In genomic region chr13:18743575-18744265, GRCm38 (mm10) we compare ENCODE assay signal across 9 mouse cellular contexts. TPM values are rescaled to one million over a fixed set of nuclear protein-coding genes. Genes with fewer than 3 reads are reported as not detected.
DNase-seq lines count a peak whose midpoint lies in the region; ATAC-seq lines count a peak whose summit lies in the region.
"Had no signal": no experiment of that assay in that cellular context is flagged by ENCODE, and none has a peak within 500 bp of the region (broad histone marks: within the 10 kb centered on the region; RNA-seq: fewer than 3 reads in every experiment).

No protein-coding gene starts in this region.

- peaks cover 7% of the 10 kb centered on the region; the same call in 1 of the 2 replicates for H3K4me1 ChIP-seq in midbrain, embryonic 14.5 days (ENCODE audit: control insufficient read depth, insufficient read depth, low read length)
- H3K4me1 ChIP-seq in kidney, embryonic 14.5 days (ENCODE audit: control insufficient read depth, insufficient read depth, low read length), result no peaks in the 10 kb centered on the region

- 40% methylated on average over 16 of the region's 16 CpGs for WGBS in midbrain, embryonic 14.5 days
- WGBS in kidney, embryonic 14.5 days, result 85% methylated on average over 16 of the region's 16 CpGs

- no peaks in the 10 kb centered on the region for H3K9me3 ChIP-seq in midbrain, embryonic 14.5 days (ENCODE audit: control insufficient read depth, low read length)
- no peaks in the 10 kb centered on the region for H3K9me3 ChIP-seq in kidney, embryonic 14.5 days (ENCODE audit: control insufficient read depth, low read length)

- no peaks in the 10 kb centered on the region for H3K27me3 ChIP-seq in midbrain, embryonic 14.5 days (ENCODE audit: control insufficient read depth, insufficient read depth, low read length)
- H3K27me3 ChIP-seq in kidney, embryonic 14.5 days (ENCODE audit: control insufficient read depth, insufficient read depth, low read length), result no peaks in the 10 kb centered on the region

- H3K4me2 ChIP-seq in midbrain, embryonic 14.5 days (ENCODE audit: low read length), result peak overlapping the region; percentile 41
- H3K4me2 ChIP-seq in kidney, embryonic 14.5 days (replicated peaks; ENCODE audit: low read depth, low read length), result no peak overlapping the region

- peaks cover 13% of the 10 kb centered on the region for H3K36me3 ChIP-seq in midbrain, embryonic 14.5 days (ENCODE audit: control insufficient read depth, insufficient read depth, low read length)
- peaks cover 16% of the 10 kb centered on the region; the same call in 1 of the 2 replicates for H3K36me3 ChIP-seq in kidney, embryonic 14.5 days (ENCODE audit: control insufficient read depth, insufficient read depth, low read length)

- H3K27ac ChIP-seq in midbrain, embryonic 14.5 days (replicated peaks; ENCODE audit: low read depth, low read length), result peak overlapping the region; percentile 87
- H3K27ac ChIP-seq in kidney, embryonic 14.5 days (ENCODE audit: low read depth, low read length), result no peak overlapping the region

- H3K4me3 ChIP-seq in midbrain, embryonic 14.5 days (replicated peaks; ENCODE audit: low read depth, low read length), result peak overlapping the region; percentile 18
- no peak overlapping the region for H3K4me3 ChIP-seq in kidney, embryonic 14.5 days (ENCODE audit: low read length)
- H3K4me3 ChIP-seq: myocyte had no signal

- peak overlapping the region; percentile 46; the same call in 1 of the 2 replicates for H3K9ac ChIP-seq in midbrain, embryonic 14.5 days (replicated peaks; ENCODE audit: low read length)
- no peak overlapping the region for H3K9ac ChIP-seq in kidney, embryonic 14.5 days (ENCODE audit: low read depth, low read length)

- peak; percentile 92 for ATAC-seq in midbrain, embryonic 14.5 days (ENCODE audit: low FRiP score, low TSS enrichment)
- ATAC-seq in kidney, embryonic 14.5 days (ENCODE audit: low FRiP score, low TSS enrichment), result no peak

- peak; percentile 84 for DNase-seq in brain, adult 2 months (ENCODE audit: low read depth, low spot score)
- DNase-seq in cerebellum, postnatal 14 days, result peak; percentile 20 to 27
- peak; percentile 54 for DNase-seq in layer of hippocampus, adult 11-12 months (ENCODE audit: low spot score)
- peak; percentile 85 for DNase-seq in midbrain, embryonic 14.5 days
- DNase-seq in spleen, postnatal 36 days (ENCODE audit: low spot score in 2 of 2), result no peak
- DNase-seq in testis, postnatal 14 days (ENCODE audit: low spot score), result no peak
- DNase-seq in gastrocnemius, postnatal 25 days, result no peak

RNA-seq across cellular contexts. Expression of gene Vps41, which starts 26.6 kb away (rescaled TPM):
- polyA plus RNA-seq in midbrain, embryonic 14.5 days (2014; fragmentation: Nextera tagmentation; extraction: Ambion mirVana), result 120 and 144 TPM in 2 replicates
- 48.0 and 64.8 TPM in 2 replicates for polyA plus RNA-seq in kidney, embryonic 14.5 days (2014; fragmentation: Nextera tagmentation; extraction: Ambion mirVana)
- total RNA-seq in gastrocnemius, postnatal 25 days (2021), result 10 to 100 TPM; 33.0 to 34.5 TPM

Comparison
In these comparisons a context has a peak if more than half of its experiments do, and no peak if none do; other contexts are left out.
1. DNase-seq: peak in brain, adult 2 months (single experiment), cerebellum, postnatal 14 days (2 of 2), layer of hippocampus, adult 11-12 months (single experiment) and midbrain, embryonic 14.5 days (single experiment); none in spleen, postnatal 36 days (0 of 2), testis, postnatal 14 days (single experiment) and gastrocnemius, postnatal 25 days (single experiment).